Mouse (Mus musculus) mouse embryonic stem cell (cell line): Measurements from ENCODE around the gene Pax3.

Experiments
- in situ Hi-C, 2 experiments: fragments of 300-500 bp; cut with MboI; formaldehyde crosslinking; loops; 1 replicate in 1 of 2; 3 replicates in 1 of 2; pipeline ENCODE4 v1.14.3; 2019 to 2020; ENCODE audit warnings: low sequenced_read_pairs in 2 of 2, low pct_unique_long_range_greater_than_20kb in 1 of 2, mixed read lengths in 1 of 2; ENCODE audit not compliant: unreplicated experiment in 1 of 2

Pax3 gene

DNA sequence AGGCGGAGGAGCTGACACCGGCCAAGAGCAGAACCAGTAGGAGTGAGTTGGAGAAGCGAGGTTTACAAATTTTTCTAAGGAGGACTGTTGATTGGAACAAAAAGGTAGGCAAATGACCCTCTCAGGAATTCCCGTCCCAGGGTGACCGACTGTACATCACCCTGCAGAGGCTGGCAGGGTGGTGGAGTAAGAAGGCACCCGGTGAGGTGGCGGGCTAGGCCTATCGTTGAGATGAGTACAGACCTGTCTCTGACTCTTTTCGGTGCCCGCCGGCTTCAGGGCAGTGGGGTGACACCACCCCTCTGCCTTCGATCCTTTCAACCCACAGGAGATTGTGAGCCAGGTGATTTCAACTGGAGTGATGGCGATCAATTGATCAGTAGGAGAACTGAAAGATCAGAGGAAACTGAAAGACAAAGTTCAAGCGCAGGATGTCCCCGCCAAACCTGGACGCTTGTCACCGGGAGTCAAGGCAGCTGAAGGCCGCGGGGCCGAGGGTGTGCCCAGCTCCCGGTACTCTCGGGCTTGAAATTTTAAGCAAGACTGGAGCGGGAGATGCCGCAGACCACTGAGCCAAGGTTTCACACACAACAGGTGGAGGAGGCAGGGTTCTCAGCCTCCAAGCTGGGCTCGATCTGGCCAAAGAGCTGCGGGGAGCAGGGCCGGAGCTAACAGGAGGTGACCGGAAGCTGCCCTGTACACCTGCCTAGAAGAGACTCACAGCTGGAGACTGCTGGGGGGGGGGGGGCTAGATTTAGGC lies 4.5 kb upstream of the Pax3 start:
- in situ Hi-C loops: no loop called here

DNA sequence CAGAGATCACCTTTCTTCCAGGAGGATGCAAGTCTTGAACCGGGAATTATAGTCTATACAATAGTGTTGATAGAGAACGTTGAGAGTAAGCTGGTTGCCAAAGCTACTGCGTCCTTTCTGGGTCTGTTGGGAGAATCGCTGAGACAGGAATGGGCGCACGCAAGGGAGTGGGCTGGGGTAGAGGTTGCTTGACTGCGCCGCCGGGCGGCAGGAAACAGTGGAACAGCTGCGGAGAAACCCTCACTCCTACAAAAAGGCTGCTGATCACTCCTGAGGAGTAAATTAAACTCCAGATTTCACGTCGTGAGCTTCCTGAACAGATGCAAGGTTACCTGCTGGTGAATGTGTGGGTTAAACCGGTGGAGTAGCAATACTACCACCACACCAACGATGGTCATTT lies 3.3 kb upstream of the Pax3 start:
- in situ Hi-C loops: no loop called here

GRCm38 (mm10) chr1:78199221-78199620 lies 2.3 kb upstream of the Pax3 start:
- in situ Hi-C loops: no loop called here

GRCm38 (mm10) chr1:78198319-78198940 lies 1.5 kb upstream of the Pax3 start:
- in situ Hi-C loops: no loop called here

DNA sequence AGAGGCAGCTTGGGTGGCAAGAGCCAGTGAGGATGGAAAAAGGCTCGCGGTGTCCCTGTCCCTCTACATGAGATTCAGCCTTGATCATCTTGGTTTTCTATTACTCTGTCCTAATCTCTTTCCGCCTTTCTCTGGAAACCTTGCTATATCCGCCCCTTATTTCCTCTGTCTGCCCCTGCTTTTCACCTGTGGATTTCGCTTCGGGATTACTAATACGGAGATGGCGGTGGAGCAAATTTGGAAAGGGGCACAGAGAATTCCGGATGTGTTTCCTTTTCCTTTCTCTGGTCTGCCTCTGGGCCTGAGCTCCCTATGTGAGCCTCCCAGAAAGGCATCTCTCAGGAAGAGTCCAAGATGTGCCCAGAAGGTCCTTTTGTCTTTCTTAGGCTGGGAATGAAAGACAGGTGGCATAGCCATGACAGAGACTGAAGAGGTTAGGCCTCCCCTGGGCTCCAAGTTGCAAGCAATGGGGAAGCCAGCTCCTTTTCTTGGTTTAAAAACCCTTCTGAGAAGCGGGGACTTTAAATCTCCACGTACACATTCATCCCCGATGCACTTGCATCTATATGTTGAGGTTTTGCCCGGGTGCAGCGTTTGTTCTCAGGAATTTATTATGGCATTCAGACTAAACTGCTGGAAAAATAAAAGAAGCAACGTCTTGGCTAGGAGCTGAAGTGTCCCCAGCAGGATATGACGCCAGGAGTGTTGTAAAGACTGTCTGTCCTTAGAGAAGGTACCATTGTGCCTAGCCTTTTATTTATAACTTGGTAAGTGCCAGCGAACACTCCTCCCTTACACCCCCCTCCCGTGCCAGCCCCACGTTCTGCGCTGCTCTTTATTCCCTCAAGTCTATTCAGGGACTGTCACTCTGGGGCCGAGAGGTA lies 659 bp upstream of the Pax3 start:
- in situ Hi-C loops: no loop called here

DNA sequence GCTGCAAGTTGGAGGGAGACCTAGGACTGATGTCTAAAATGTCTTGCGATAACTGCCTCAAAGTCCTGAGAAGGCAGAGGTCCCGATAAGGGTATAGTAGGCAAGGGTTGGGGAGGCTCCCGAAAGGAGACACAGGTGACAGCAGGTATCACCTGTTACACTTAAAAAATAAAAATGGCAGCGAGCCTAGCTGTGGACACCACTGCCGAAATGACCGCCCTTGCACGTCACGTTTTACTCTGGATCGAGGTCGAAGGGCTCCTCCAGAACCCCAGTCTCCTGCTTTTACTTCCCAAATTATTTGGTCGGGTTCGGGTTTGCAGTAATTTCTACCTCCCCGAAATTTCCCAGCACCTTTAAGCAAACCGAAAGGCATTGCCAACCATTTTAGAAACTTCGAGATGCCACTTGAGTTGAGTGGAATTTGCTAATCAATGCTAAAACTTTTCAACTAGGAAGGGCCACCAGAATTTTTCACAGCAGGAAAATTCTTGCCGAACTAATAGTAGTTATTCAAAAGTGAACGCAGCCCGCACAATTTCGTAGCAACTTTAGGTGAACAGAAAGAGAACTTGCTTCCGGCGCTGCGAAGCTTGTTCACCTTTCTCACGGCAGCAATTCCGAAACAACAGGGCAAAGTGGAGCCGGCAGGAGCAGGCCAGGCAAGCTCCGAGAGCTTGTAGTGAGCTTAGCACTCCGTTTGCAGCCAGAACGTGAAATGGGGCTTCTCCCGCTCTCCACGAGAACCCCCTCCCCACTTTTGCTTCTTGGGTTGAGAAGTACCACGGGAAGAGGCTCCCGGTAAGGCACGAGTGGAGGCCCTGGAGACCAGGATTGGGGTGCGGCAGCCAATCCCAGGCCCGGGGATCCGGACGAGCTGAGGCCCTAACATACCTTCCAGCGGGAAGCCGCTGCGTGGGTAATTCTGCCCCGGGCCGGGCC lies 892 bp downstream of the Pax3 start:
- in situ Hi-C loops: no loop called here

DNA sequence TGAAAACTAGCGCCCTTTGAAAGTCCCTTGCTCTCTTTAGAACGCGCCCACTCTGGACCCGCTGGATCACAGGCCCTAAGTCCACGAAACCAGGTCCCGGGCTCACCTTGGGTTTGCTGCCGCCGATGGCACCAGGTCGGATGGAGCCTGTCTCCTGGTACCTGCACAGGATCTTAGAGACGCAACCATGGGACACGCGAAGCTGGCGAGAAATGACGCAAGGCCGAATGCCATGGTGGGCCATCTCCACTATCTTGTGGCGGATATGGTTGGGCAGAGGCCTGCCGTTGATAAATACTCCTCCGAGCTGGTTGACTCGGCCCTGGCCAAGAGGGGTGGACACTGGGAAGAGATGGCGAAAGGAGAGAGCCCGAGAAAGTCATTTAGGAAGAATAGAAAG lies 1.8 kb downstream of the Pax3 start:
- in situ Hi-C loops: no loop called here

GRCm38 (mm10) chr1:78194381-78195047 lies 2.4 kb downstream of the Pax3 start:
- in situ Hi-C loops: no loop called here

DNA sequence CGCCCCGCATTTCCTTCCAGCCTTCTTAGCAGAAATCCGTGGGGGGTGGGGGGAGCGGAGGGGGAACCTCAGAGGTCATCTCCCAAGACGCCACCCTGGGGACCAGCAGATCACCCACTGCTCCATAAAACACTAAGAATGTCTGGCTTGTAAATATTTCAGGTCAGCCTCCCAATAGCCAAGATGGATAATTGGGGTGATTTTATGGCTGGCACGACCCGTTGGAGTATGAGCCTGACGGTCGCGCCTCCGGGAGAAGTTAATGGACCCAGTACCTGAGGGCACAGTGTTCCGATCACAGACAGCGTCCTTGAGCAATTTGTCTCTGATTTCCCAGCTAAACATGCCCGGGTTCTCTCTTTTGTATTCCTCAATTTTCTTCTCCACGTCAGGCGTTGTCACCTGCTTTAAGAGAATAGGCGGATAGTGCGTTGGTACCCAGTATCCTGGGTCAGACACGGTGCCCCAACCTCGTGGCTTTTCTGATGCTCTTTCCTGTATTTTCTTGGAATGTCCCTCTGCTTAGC lies 3.4 kb downstream of the Pax3 start:
- in situ Hi-C loops: no loop called here

DNA sequence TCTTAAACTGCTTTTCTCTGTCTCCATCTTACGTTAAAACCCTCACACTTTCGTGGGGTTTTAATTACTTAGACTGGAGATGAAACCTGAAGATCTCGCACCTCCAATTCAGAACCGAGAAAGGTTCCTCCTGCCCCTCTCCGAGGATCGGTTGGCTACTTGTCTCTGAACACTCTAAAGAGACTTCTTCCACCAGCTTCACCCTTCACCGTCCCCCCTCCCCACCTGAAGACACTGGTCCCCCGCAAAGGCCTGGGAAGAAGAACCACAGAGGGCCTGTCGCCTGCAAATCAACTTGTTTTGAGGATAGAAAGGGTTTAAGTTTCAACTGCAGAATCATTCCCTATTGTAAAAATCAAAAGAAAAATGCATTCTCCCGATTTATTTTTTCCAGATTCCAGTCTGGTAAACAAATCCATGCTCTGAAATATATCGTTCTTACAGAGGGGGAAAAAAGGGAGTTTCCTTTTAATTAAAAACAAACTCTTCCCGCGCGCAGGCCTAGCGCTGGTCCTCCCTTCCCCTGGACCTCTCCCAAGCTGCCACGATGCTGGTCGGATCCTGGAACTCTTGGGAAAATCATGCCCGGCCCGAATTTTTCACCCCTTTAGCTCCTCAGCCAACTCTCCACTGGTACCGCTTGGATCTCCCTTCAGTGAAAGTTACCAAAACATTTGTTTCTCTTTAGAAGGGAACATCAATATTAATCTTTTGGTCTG lies 4.0 kb downstream of the Pax3 start:
- in situ Hi-C loops: no loop called here

DNA sequence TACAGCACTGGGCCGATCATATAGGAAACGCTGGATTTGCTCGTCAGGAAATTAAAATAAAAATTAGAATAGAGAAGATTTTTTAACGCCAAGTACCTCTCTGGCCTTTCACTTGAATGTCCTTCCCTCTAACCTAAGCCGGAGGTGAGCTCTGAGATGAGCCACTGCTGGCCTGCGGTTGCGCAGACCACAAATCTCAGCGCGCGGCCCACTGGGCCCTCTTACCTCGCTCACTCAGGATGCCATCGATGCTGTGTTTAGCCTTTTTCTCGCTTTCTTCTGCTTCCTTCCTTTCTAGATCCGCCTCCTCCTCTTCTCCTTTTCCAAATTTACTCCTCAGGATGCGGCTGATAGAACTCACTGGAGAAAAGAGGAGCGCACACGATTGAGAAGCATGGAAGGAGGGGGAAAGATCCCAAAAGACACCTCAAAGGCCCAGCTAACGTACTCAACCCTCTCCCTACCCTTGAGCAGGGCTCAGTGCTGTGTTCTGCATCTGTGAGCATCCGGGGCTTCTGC lies 4.7 kb downstream of the Pax3 start:
- in situ Hi-C loops: no loop called here

- in situ Hi-C loops: no loop called here
Measured at GRCm38 (mm10) chr1:78191761-78192160, 5.2 kb downstream of the Pax3 start.

DNA sequence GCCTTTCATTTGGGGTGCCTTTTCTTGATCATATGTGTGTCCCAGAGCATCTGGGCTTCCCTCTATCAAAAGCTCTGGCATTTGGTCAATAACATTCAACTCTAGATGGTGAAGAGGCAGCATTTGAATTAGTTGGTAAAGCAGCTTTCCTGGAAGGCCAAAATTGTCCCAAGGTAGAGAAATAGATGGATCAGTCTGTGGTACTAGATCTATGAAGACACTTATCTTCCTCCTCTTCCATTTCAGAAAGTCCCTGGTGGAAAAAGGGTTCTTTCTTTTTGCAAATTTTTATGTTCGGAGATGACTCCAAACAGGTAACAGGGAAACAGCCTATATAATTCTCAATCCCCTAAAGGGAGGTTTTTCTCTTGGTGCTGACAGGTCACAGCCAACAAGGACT lies 5.6 kb downstream of the Pax3 start:
- in situ Hi-C loops: no loop called here

GRCm38 (mm10) chr1:78190386-78191111 lies 6.4 kb downstream of the Pax3 start:
- in situ Hi-C loops: no loop called here

- in situ Hi-C loops: no loop called here
Measured at GRCm38 (mm10) chr1:78189501-78190345, 7.2 kb downstream of the Pax3 start.
